29 mouse cellular contexts compared by ENCODE assay signal in the genomic region with DNA sequence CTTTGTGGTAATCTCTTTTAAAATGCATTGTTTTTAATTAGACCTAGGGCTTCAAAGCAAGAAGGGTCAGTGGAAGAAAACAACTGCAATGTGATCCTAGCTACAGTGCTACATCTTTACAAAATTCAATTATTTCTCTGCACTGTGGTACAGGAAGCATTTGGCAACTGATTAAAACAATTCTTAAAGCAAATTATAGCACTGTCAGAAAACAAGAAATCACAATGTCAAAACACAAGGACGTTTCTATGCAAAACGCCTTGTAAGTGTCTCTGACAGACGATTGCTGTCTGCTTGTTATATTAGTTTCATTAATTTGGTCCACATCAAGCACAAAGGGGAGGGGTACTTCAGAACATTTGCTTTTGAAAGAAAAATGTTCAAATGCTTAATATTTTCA. TPM values are rescaled to one million over a fixed set of nuclear protein-coding genes. Genes with fewer than 3 reads are reported as not detected.
"Had no signal": no experiment of that assay in that cellular context is flagged by ENCODE, and none has a peak within 500 bp of the region (broad histone marks: within the 10 kb centered on the region; RNA-seq: fewer than 3 reads in every experiment).

No protein-coding gene starts in this region.

- H3K36me3 ChIP-seq: heart, embryonic 10.5 days; heart, embryonic 12.5 days; hindbrain, embryonic 10.5 days; hindbrain, embryonic 12.5 days; intestine, embryonic 15.5 days; limb, embryonic 13.5 days; limb, embryonic 15.5 days; liver, embryonic 12.5 days had no signal

- H3K4me1 ChIP-seq: heart, embryonic 10.5 days; heart, embryonic 12.5 days; hindbrain, embryonic 10.5 days; hindbrain, embryonic 12.5 days; intestine, embryonic 15.5 days; limb, embryonic 13.5 days; limb, embryonic 15.5 days; liver, embryonic 12.5 days had no signal

- H3K27ac ChIP-seq: gastrocnemius, adult 2 months; heart, embryonic 10.5 days; hindbrain, embryonic 10.5 days; hindbrain, embryonic 12.5 days; hindbrain, embryonic 14.5 days; intestine, embryonic 15.5 days; limb, embryonic 13.5 days; limb, embryonic 15.5 days; liver, embryonic 12.5 days; liver, embryonic 14.5 days had no signal

- H3K4me2 ChIP-seq: heart, embryonic 12.5 days; hindbrain, embryonic 12.5 days; hindbrain, embryonic 14.5 days; intestine, embryonic 15.5 days; limb, embryonic 13.5 days; limb, embryonic 15.5 days; liver, embryonic 12.5 days had no signal

- H3K4me3 ChIP-seq: gastrocnemius, adult 2 months; heart, embryonic 10.5 days; heart, embryonic 12.5 days; hindbrain, embryonic 10.5 days; hindbrain, embryonic 12.5 days; intestine, embryonic 15.5 days; limb, embryonic 13.5 days; limb, embryonic 15.5 days; liver, embryonic 12.5 days had no signal

- H3K9ac ChIP-seq: heart, embryonic 12.5 days; hindbrain, embryonic 12.5 days; hindbrain, embryonic 14.5 days; intestine, embryonic 15.5 days; limb, embryonic 13.5 days; limb, embryonic 15.5 days; liver, embryonic 12.5 days; liver, embryonic 14.5 days had no signal

- H3K9me3 ChIP-seq: heart, embryonic 10.5 days; heart, embryonic 12.5 days; hindbrain, embryonic 10.5 days; hindbrain, embryonic 12.5 days; intestine, embryonic 15.5 days; limb, embryonic 13.5 days; limb, embryonic 15.5 days; liver, embryonic 12.5 days had no signal

- ATAC-seq: hindbrain, embryonic 16.5 days; inflammation-experienced regulatory T-cells, adult 6 months; intestine, embryonic 15.5 days; intestine, postnatal 0 days; liver, embryonic 12.5 days had no signal

- DNase-seq: gastrocnemius, adult 2 months; gastrocnemius, postnatal 10 days; gastrocnemius, postnatal 25 days; heart, adult 18-20 months; heart, postnatal 10 days; heart, postnatal 4 days; kidney, adult 18-20 months; kidney, adult 8-10 months; kidney, postnatal 14 days; kidney, postnatal 4 days; layer of hippocampus, adult 9-11 months; layer of hippocampus, postnatal 36 days; left cerebral cortex, postnatal 4 days had no signal

- H3K27me3 ChIP-seq: heart, embryonic 12.5 days; hindbrain, embryonic 12.5 days; intestine, embryonic 15.5 days; limb, embryonic 13.5 days; limb, embryonic 15.5 days; liver, embryonic 12.5 days had no signal

RNA-seq across cellular contexts. Expression of a gene that starts 48.9 kb away (rescaled TPM):
- polyA plus RNA-seq: inflammation-experienced regulatory T-cells, adult 6 months; limb, embryonic 11.5 days; liver, adult 2 months; liver, embryonic 16.5 days had no signal
